Mouse (Mus musculus) heart, postnatal 25 days (tissue): ENCODE results near the gene Slc45a2. TPM values are rescaled to one million over a fixed set of nuclear protein-coding genes. Genes with fewer than 3 reads are reported as not detected.

Experiments used
- DNase-seq: peaks from one replicate; pipeline ENCODE4 v3.0.0; 2022; ENCODE audit warnings: low spot score
- intact Hi-C: fragments of 180-260 bp; cut with DNase I; formaldehyde crosslinking; loops from one replicate; pipeline ENCODE4 v1.15.1; 2025
- total RNA-seq, 2 experiments: library from RNA; stranded (reverse); gene quantifications; 2 replicates each; pipeline ENCODE4 v1.2.3; 2021

The Slc45a2 gene
- total RNA-seq, 2 experiments from 2014 or later = not detected

- intact Hi-C loops = no loop called here
Observed at GRCm38 (mm10) chr15:11062903-11063302, 62.4 kb downstream of the Slc45a2 start.

GRCm38 (mm10) chr15:11064160-11064557 is 63.6 kb downstream of the Slc45a2 start:
- intact Hi-C loops = no loop called here
- no peak for DNase-seq

More at GRCm38 (mm10) chr15:11062903-11063302, 62.4 kb downstream of the Slc45a2 start:
- DNase-seq = no peak

DNA sequence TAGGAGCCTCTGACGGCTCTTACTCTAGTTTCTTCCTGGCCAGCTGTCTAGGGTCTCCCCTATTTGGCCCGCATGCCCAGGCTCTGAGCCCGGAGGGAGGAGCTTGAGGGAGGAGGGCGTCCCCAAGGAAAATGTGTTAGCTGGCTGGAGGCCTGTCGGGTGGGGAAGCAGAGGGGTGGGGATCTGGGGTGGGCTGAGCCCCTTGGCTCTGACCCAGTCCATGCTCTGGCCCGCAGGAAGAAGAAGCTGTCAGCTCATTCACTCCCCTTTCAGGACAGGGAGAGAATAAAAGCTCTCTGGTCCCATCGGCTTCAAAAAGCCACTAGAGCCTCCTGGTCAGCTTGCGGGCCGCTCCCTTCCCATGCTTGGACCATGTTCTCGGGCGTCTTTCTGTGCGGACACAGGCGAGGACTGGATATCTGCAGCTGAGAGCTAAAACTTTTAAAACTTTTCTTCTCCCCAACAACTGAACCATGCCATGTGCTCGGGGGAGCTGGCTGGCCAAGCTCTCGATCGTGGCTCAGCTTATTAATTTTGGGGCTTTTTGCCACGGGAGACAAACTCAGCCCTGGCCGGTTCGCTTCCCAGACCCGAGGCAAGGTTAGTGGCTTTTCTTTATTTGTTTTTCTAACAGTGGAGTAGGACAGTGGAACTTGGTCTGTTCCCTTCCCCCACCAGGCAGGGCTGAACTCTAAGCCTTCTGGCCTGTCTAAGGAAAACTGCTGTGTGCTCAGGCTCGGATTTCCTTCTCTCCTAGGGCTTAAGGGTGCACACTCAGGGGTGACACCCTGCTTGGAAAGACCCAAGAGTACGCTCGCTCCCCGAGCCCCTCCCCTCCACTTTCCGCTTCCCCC is 64.3 kb downstream of the Slc45a2 start, which contains the start of gene Adamts12:
Gene Adamts12 (plus strand): TSS at position 233 of the 854 bp plus-strand sequence.
- DNase-seq = peak; percentile 72
- intact Hi-C loops = no loop called here

DNA sequence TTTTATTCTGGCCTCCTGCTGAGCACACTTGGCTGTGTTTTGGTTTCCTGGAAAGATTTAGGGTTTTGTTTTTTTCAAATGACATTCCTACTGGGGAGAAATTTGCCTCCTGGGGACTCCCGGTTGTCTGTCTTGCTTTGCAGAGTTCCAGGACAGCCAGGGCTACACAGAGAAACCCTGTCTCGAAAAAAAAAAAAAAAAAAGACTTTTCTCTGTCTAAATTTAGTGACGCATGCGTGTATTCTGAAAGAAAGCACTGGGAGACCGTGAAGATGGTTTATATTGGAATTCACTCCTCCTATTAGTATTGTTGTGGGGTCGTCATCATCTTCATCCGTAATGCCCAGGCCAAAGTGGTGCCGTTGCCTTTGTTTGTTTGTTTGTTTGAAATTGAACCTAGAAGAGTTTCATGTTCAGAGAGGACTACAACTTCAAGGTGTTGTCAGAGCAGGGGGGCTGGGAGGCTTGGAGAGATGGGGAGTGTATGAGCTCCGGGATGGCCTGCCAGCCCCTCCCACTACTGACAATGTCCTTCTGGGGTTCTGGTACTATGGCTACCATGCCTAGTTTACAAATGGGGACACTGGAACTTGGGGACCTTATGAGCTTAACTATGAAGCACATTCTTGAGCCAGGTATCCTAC is 65.1 kb downstream of the Slc45a2 start:
- no peak for DNase-seq
- intact Hi-C loops = no loop called here

DNA sequence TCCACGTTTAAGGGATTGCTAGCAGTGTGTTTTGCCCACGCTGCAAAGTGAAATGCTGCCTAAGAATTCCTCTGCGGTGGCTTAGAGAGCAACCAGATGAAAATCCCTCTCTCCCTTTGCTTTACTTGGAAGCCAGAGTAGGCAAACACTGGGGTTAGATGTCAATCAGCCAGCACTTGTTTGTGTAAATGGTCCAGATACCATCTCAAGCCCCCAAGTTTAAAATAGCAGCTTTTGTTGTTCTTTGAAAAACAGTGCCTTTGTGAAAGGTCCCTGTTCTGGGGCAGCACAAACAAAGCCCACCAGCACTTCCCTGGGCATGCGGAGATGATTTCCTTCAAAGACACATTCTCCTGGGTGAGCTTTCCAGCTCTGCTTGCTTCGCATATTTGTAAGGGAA is 65.8 kb downstream of the Slc45a2 start:
- DNase-seq = no peak
- intact Hi-C loops = no loop called here

DNA sequence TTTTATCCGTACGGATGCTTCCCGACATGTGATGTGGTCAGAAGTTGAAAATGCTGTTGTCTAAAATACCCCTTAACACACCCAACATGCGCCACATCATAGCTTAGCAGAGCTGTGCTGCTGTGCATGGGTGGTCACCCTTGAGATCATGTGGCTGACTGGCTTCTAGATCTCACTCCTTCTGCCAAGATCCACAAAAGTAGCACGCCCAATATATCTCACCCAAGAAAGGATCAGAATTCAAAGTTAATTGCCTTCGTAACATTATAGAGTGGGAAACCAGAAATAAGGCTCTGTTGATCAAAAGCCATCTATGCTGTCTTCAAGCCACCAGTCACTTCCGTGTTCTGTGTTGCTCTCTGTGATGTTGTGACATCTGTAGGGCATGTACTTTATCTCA is 67.4 kb downstream of the Slc45a2 start:
- DNase-seq = no peak
- intact Hi-C loops = no loop called here

DNA sequence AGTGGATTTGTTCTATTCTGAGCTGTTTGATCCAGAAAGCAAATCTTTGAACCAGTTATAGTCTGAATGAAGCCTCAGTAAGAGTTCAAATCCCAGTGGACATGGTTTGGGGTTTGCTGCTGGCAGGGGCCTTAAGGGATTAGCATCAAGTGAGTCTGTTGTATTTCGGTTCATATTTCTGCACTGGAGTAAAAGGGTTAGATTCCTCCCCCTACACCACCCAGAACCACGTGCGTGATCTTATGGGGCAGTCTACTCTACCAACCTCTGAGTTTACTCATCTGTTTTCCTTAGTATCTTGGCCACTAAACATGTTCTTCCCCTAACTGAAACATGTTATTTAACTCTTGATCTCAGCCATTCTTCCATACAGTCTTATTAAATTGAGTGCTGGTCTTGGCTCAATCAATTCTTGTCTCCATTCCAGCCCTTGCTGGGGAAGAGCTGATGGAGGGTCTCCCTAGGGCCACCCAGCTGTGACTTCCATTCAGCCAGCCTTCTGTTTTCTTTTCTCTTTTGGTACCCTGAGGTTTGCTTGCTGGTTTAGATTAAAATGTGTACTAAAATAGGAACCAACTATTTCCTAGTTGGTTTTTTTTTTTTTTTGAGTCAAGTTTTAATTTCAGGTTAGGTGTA is 75.3 kb downstream of the Slc45a2 start:
- intact Hi-C loops = no loop called here
- DNase-seq = no peak

Other genes with a start within 250 kb of the Slc45a2 start
- under 1 TPM in 1 of 2 experiments, not detected in 1; 0.13 TPM for gene C1qtnf3, start 48.4 kb upstream of the Slc45a2 start, total RNA-seq
- 10 to 100 TPM; 31.2 to 32.7 TPM for gene Amacr, start 19.0 kb upstream of the Slc45a2 start, total RNA-seq
- under 1 TPM in 1 of 2 experiments, not detected in 1; 0.08 TPM for gene Rxfp3, start 37.3 kb downstream of the Slc45a2 start, total RNA-seq
- 1 to 10 TPM; 6.8 to 7.1 TPM for gene Adamts12, start 64.1 kb downstream of the Slc45a2 start, total RNA-seq